Mouse (Mus musculus) heart, adult 2 months (tissue): Measurements from ENCODE around the gene Sdhaf3.

ENCODE experiments used
- CTCF ChIP-seq: fragments of 200-600 bp; IDR thresholded peaks from 2 replicates; pipeline ENCODE4 v1.8.1; 2022; ENCODE audit warnings: antibody characterized with exemption, mild to moderate bottlenecking, moderate library complexity
- EP300 ChIP-seq: fragments of 200-500 bp; IDR thresholded peaks from 2 replicates; pipeline ENCODE4 v1.6.1; 2011; ENCODE audit warnings: low read depth, low read length, control low read depth; ENCODE audit not compliant: insufficient read depth
- POLR2A ChIP-seq: fragments of 200-500 bp; IDR thresholded peaks from 2 replicates; pipeline ENCODE4 v1.6.1; 2011; ENCODE audit warnings: mild to moderate bottlenecking, low read depth, low read length, control low read depth; ENCODE audit not compliant: insufficient read depth

GRCm38 (mm10) chr6:6942813-6943212, 13.0 kb upstream of the Sdhaf3 start:
- TF ChIP-seq CTCF = peak; percentile 58
- TF ChIP-seq EP300 = no peak
- no peak for TF ChIP-seq POLR2A
